Mouse (Mus musculus): ENCODE measurements at regions not wholly inside any gene's neighbourhood (a gene's known extent, or its start where the extent isn't known, plus 50 kb on each side); places are given as distances from the start of the nearest gene placed in this dataset.
A peak's percentile ranks its signal among the peaks of the same experiment; 100 is the strongest.

DNA sequence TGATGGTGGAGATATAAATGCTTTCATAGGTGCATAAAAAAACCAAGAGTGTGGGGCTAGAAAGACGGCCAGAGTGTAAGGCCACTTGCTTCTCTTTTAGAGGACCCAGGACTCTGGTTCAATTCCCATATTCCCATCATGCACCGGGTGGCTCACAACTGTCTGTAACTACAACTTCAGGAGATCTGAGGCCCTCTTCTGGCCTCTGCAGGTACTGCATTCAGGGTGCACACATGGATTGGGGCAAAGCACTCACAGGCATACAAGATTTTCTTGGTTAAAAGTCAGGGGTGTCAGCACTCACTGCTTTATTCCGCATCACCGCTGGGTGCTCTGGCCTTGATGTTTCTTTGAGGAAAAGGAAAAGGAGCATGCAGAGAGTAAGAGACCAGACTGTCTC is 196.1 kb upstream of the A430005L14Rik start:
- TF ChIP-seq CTCF (IDR thresholded peaks at IDR 0.05; ENCODE audit: low read depth) (no peak), EP300 (IDR thresholded peaks at IDR 0.05; ENCODE audit: low read depth) (no peak)
- Histone ChIP-seq H3K4me3 (ENCODE audit: low read depth, low read length) (no peak overlapping the region), H3K4me2 (ENCODE audit: low read depth, low read length) (no peak overlapping the region), H3K4me1 (ENCODE audit: control insufficient read depth, insufficient read depth) (no peaks in the 10 kb centered on the region), H3K9ac (replicated peaks; ENCODE audit: low read depth, low read length) (no peak overlapping the region), H3K36me3 (replicated peaks; ENCODE audit: control insufficient read depth, insufficient read depth, low read length) (no peaks in the 10 kb centered on the region), H3K27ac (ENCODE audit: low read depth) (no peak overlapping the region), H3K27me3 (ENCODE audit: control insufficient read depth, insufficient read depth, low read length) (no peaks in the 10 kb centered on the region), H3K9me3 (replicated peaks; ENCODE audit: control insufficient read depth, low read length) (no peaks in the 10 kb centered on the region)
- ATAC-seq (ENCODE audit: insufficient read depth, low read depth) (no peak), DNase-seq (ENCODE audit: low spot score) (no peak)
- 77% methylated on average over 4 of the region's 4 CpGs for WGBS

DNA sequence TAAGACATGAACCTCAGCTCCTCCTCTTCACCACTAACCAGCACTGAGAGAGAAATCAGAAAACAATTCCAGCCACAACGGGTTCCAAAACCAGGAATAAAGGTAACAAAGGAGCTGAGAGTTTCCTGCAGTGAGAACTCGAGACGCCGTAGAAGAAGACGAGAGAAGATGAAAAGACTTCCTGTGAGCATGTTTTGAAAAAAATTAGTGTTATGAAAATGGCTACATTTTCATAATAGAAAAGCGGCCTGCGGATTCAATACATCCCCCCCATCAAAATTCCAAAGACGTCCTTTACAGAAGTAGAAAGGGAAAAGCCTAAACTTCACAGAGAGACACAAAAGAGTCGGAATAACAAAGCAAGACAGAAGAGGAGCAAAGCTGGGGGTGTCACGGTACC is 193.6 kb upstream of the A430005L14Rik start:
- H3K4me2 ChIP-seq (ENCODE audit: low read depth, low read length) = no peak overlapping the region
- H3K36me3 ChIP-seq (replicated peaks; ENCODE audit: control insufficient read depth, insufficient read depth, low read length) = no peaks in the 10 kb centered on the region
- no peaks in the 10 kb centered on the region for H3K9me3 ChIP-seq (replicated peaks; ENCODE audit: control insufficient read depth, low read length)
- no peaks in the 10 kb centered on the region for H3K4me1 ChIP-seq (ENCODE audit: control insufficient read depth, insufficient read depth)
- no peak for TF ChIP-seq CTCF (IDR thresholded peaks at IDR 0.05; ENCODE audit: low read depth)
- TF ChIP-seq EP300 (IDR thresholded peaks at IDR 0.05; ENCODE audit: low read depth) = no peak
- no peak overlapping the region for H3K4me3 ChIP-seq (ENCODE audit: low read depth, low read length)
- DNase-seq (ENCODE audit: low spot score) (no peak), ATAC-seq (ENCODE audit: insufficient read depth, low read depth) (no peak)
- WGBS = 77% methylated on average over 10 of the region's 10 CpGs
- H3K27ac ChIP-seq (ENCODE audit: low read depth) = no peak overlapping the region
- H3K27me3 ChIP-seq (ENCODE audit: control insufficient read depth, insufficient read depth, low read length) = no peaks in the 10 kb centered on the region
- H3K9ac ChIP-seq (replicated peaks; ENCODE audit: low read depth, low read length) = no peak overlapping the region

DNA sequence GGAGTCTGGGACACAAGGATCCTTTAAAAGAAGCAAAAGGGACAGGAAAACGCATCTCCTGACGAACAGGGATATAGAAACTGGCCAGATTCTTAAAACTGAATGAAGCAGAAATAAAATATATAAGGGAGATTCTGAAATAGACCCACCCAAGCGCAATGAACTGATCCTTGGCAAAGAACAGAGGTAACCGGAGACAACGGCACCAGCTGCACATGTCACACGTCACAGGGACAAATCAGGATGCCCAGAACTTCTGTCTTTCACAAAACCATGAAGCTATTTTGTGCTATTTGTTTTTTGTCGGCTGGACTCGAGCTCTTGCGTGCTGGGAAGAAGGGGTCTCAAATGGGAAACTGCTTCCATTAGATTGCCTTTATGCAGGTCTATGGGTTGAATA is 189.3 kb upstream of the A430005L14Rik start:
- Histone ChIP-seq H3K4me1 (ENCODE audit: control insufficient read depth, insufficient read depth) (no peaks in the 10 kb centered on the region), H3K4me3 (ENCODE audit: low read depth, low read length) (no peak overlapping the region), H3K9me3 (replicated peaks; ENCODE audit: control insufficient read depth, low read length) (no peaks in the 10 kb centered on the region), H3K27ac (ENCODE audit: low read depth) (peak overlapping the region; percentile 59), H3K9ac (replicated peaks; ENCODE audit: low read depth, low read length) (no peak overlapping the region), H3K4me2 (ENCODE audit: low read depth, low read length) (no peak overlapping the region), H3K36me3 (replicated peaks; ENCODE audit: control insufficient read depth, insufficient read depth, low read length) (no peaks in the 10 kb centered on the region), H3K27me3 (ENCODE audit: control insufficient read depth, insufficient read depth, low read length) (no peaks in the 10 kb centered on the region)
- ATAC-seq (ENCODE audit: insufficient read depth, low read depth) (no peak), DNase-seq (ENCODE audit: low spot score) (no peak)
- 72% methylated on average over 9 of the region's 9 CpGs for WGBS
- no peak for TF ChIP-seq EP300 (IDR thresholded peaks at IDR 0.05; ENCODE audit: low read depth)

- H3K27me3 ChIP-seq (ENCODE audit: control insufficient read depth, insufficient read depth, low read length) = no peaks in the 10 kb centered on the region
- WGBS = 20% methylated on average over 3 of the region's 3 CpGs
- no peak for ATAC-seq (ENCODE audit: insufficient read depth, low read depth)
- no peak for TF ChIP-seq CTCF (IDR thresholded peaks at IDR 0.05; ENCODE audit: low read depth)
- TF ChIP-seq EP300 (IDR thresholded peaks at IDR 0.05; ENCODE audit: low read depth) = no peak
- no peak overlapping the region for H3K4me2 ChIP-seq (ENCODE audit: low read depth, low read length)
- no peaks in the 10 kb centered on the region for H3K36me3 ChIP-seq (replicated peaks; ENCODE audit: control insufficient read depth, insufficient read depth, low read length)
- peak overlapping the region; percentile 59; the same call in 1 of the 2 replicates for H3K27ac ChIP-seq (ENCODE audit: low read depth)
- DNase-seq (ENCODE audit: low spot score) = peak; percentile 7
- no peak overlapping the region for H3K4me3 ChIP-seq (ENCODE audit: low read depth, low read length)
- H3K9me3 ChIP-seq (replicated peaks; ENCODE audit: control insufficient read depth, low read length) = no peaks in the 10 kb centered on the region
- no peak overlapping the region for H3K9ac ChIP-seq (replicated peaks; ENCODE audit: low read depth, low read length)
- H3K4me1 ChIP-seq (ENCODE audit: control insufficient read depth, insufficient read depth) = no peaks in the 10 kb centered on the region
These were observed 188.7 kb upstream of the A430005L14Rik start for GRCm38 (mm10) chr4:153768350-153768749.

DNA sequence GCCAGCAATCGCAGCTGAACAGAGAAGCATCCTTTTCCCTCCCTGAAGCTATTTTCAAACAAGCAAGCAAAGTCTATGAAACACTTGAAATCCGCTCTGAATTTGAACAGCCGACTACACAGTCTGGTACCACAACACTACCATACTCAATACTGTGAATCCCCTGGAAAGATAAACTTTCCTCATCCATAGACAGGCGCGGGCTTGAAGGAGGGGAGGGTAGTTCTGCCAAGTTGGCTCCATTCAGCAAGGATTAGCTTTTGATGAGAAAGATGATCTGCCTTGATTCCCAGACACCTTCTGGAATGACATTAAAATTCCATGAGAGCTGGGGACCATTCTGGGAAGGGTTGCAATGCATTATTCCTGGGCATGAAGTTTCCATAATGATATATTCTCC is 186.4 kb upstream of the A430005L14Rik start:
- Histone ChIP-seq H3K27me3 (ENCODE audit: control insufficient read depth, insufficient read depth, low read length) (no peaks in the 10 kb centered on the region), H3K4me1 (ENCODE audit: control insufficient read depth, insufficient read depth) (no peaks in the 10 kb centered on the region), H3K9me3 (replicated peaks; ENCODE audit: control insufficient read depth, low read length) (no peaks in the 10 kb centered on the region), H3K36me3 (replicated peaks; ENCODE audit: control insufficient read depth, insufficient read depth, low read length) (no peaks in the 10 kb centered on the region), H3K9ac (replicated peaks; ENCODE audit: low read depth, low read length) (no peak overlapping the region), H3K4me2 (ENCODE audit: low read depth, low read length) (no peak overlapping the region), H3K27ac (ENCODE audit: low read depth) (no peak overlapping the region), H3K4me3 (ENCODE audit: low read depth, low read length) (no peak overlapping the region)
- ATAC-seq (ENCODE audit: insufficient read depth, low read depth) (no peak), DNase-seq (ENCODE audit: low spot score) (no peak)
- 74% methylated on average over 5 of the region's 5 CpGs for WGBS
- TF ChIP-seq CTCF (IDR thresholded peaks at IDR 0.05; ENCODE audit: low read depth) = no peak
- no peak for TF ChIP-seq EP300 (IDR thresholded peaks at IDR 0.05; ENCODE audit: low read depth)

DNA sequence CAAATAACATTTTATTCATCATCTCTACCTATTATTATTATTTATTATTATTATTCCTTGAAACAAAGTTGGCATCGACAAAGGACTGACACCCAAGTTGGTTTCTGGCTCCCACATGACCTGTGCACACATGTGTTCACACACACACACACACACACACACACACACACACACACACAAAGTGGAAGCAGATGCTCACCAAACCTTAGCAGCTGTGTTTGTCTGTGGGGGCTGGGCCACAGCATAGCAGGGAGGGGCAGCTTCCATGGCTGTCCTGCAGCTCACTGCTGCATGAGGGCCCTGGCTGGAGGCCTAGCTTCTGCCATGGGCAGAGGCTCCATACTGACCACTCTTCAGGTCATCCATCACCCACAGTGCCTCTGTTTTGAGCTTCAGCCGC is 176.5 kb upstream of the A430005L14Rik start:
- WGBS = 79% methylated on average over 2 of the region's 2 CpGs

More for the DNA sequence above, 176.5 kb upstream of the A430005L14Rik start:
- Histone ChIP-seq H3K9ac (replicated peaks; ENCODE audit: low read depth, low read length) (no peak overlapping the region), H3K4me3 (ENCODE audit: low read depth, low read length) (no peak overlapping the region), H3K27me3 (ENCODE audit: control insufficient read depth, insufficient read depth, low read length) (no peaks in the 10 kb centered on the region), H3K9me3 (replicated peaks; ENCODE audit: control insufficient read depth, low read length) (no peaks in the 10 kb centered on the region), H3K4me1 (ENCODE audit: control insufficient read depth, insufficient read depth) (no peaks in the 10 kb centered on the region), H3K27ac (ENCODE audit: low read depth) (no peak overlapping the region), H3K4me2 (ENCODE audit: low read depth, low read length) (no peak overlapping the region), H3K36me3 (replicated peaks; ENCODE audit: control insufficient read depth, insufficient read depth, low read length) (no peaks in the 10 kb centered on the region)
- DNase-seq (ENCODE audit: low spot score) = no peak
- ATAC-seq (ENCODE audit: insufficient read depth, low read depth) = no peak
- TF ChIP-seq CTCF (IDR thresholded peaks at IDR 0.05; ENCODE audit: low read depth) = no peak
- no peak for TF ChIP-seq EP300 (IDR thresholded peaks at IDR 0.05; ENCODE audit: low read depth)
